Mouse (Mus musculus): ENCODE measurements at regions not wholly inside any gene's neighbourhood (a gene's known extent, or its start where the extent isn't known, plus 50 kb on each side); places are given as distances from the start of the nearest gene placed in this dataset.
"Not testable (repeated sequence)": the region's sequence is repeated elsewhere in the genome, so short reads cannot be mapped to it uniquely, and the experiment has no call there.

- peak; percentile 71 for ATAC-seq (replicated peaks; ENCODE audit: poor library complexity)
Observed at GRCm38 (mm10) chr2:117446876-117447275, 104.1 kb upstream of the Rasgrp1 start.

- peak; percentile 73 for ATAC-seq (replicated peaks; ENCODE audit: poor library complexity)
Observed at GRCm38 (mm10) chr2:117450172-117450865, 107.5 kb upstream of the Rasgrp1 start.

- ATAC-seq (replicated peaks; ENCODE audit: poor library complexity): no peak
Observed at GRCm38 (mm10) chr2:117451818-117452217, 109.0 kb upstream of the Rasgrp1 start.

- no peak for ATAC-seq (replicated peaks; ENCODE audit: poor library complexity)
Observed at GRCm38 (mm10) chr2:117455021-117455739, 112.4 kb upstream of the Rasgrp1 start.

GRCm38 (mm10) chr2:117455740-117456455, 113.1 kb upstream of the Rasgrp1 start:
- ATAC-seq (replicated peaks; ENCODE audit: poor library complexity): no peak

GRCm38 (mm10) chr2:117456456-117457020, 113.7 kb upstream of the Rasgrp1 start:
- ATAC-seq (replicated peaks; ENCODE audit: poor library complexity): no peak

GRCm38 (mm10) chr2:117461541-117462290, 118.9 kb upstream of the Rasgrp1 start:
- ATAC-seq (replicated peaks; ENCODE audit: poor library complexity): no peak

- no peak for ATAC-seq (replicated peaks; ENCODE audit: poor library complexity)
Observed at GRCm38 (mm10) chr2:117474885-117475542, 132.2 kb upstream of the Rasgrp1 start.

GRCm38 (mm10) chr2:117475561-117475960, 132.8 kb upstream of the Rasgrp1 start:
- ATAC-seq (replicated peaks; ENCODE audit: poor library complexity): peak; percentile 69

- ATAC-seq (replicated peaks; ENCODE audit: poor library complexity): not testable (repeated sequence)
Observed at GRCm38 (mm10) chr2:117477503-117477902, 134.7 kb upstream of the Rasgrp1 start.

GRCm38 (mm10) chr2:117479244-117480009, 136.6 kb upstream of the Rasgrp1 start:
- ATAC-seq (replicated peaks; ENCODE audit: poor library complexity): not testable (repeated sequence)

GRCm38 (mm10) chr2:117486447-117486846, 143.6 kb upstream of the Rasgrp1 start:
- ATAC-seq (replicated peaks; ENCODE audit: poor library complexity): no peak

GRCm38 (mm10) chr2:117498565-117498964, 155.8 kb upstream of the Rasgrp1 start:
- no peak for ATAC-seq (replicated peaks; ENCODE audit: poor library complexity)

- ATAC-seq (replicated peaks; ENCODE audit: poor library complexity): no peak
Observed at GRCm38 (mm10) chr2:117502611-117503010, 159.8 kb upstream of the Rasgrp1 start.

- ATAC-seq (replicated peaks; ENCODE audit: poor library complexity): no peak
Observed at GRCm38 (mm10) chr2:117511737-117512136, 168.9 kb upstream of the Rasgrp1 start.

GRCm38 (mm10) chr2:117512551-117512950, 169.8 kb upstream of the Rasgrp1 start:
- no peak for ATAC-seq (replicated peaks; ENCODE audit: poor library complexity)

- ATAC-seq (replicated peaks; ENCODE audit: poor library complexity): no peak
Observed at GRCm38 (mm10) chr2:117524437-117524836, 181.6 kb upstream of the Rasgrp1 start.

- ATAC-seq (replicated peaks; ENCODE audit: poor library complexity): no peak
Observed at GRCm38 (mm10) chr2:117538865-117539264, 196.1 kb upstream of the Rasgrp1 start.

- no peak for ATAC-seq (replicated peaks; ENCODE audit: poor library complexity)
Observed at GRCm38 (mm10) chr2:117539285-117539684, 196.5 kb upstream of the Rasgrp1 start.
